Mouse (Mus musculus) stomach, embryonic 16.5 days (tissue): ENCODE results near the gene Palmd. TPM values are rescaled to one million over a fixed set of nuclear protein-coding genes. Genes with fewer than 3 reads are reported as not detected.

Experiments
- ATAC-seq: fragments of 200-750 bp; cut with Nextera tagmentation; 2 replicates; pipeline ENCODE4 v1.8.0; 2017; ENCODE audit warnings: moderate number of reproducible peaks, moderate TSS enrichment; ENCODE audit not compliant: insufficient read depth, low FRiP score
- H3K27ac ChIP-seq: fragments of 300-500 bp; sonication (generic); 2 replicates; pipeline ENCODE4 v1.5.1; 2014; ENCODE audit warnings: low read length
- H3K27me3 ChIP-seq: fragments of 300-500 bp; sonication (generic); 2 replicates; pipeline ENCODE4 v1.6.1; 2014; ENCODE audit warnings: low read length, control low read depth, mixed read lengths; ENCODE audit not compliant: control insufficient read depth, insufficient read depth
- H3K36me3 ChIP-seq: fragments of 300-500 bp; sonication (generic); 2 replicates; pipeline ENCODE4 v1.6.1; 2014; ENCODE audit warnings: low read length; ENCODE audit not compliant: control insufficient read depth, insufficient read depth
- H3K4me1 ChIP-seq: fragments of 300-500 bp; sonication (generic); 2 replicates; pipeline ENCODE4 v1.6.1; 2014; ENCODE audit warnings: low read length, control low read depth, mixed read lengths; ENCODE audit not compliant: control insufficient read depth, insufficient read depth
- H3K4me2 ChIP-seq: fragments of 300-500 bp; sonication (generic); 2 replicates; pipeline ENCODE4 v1.6.1; 2014; ENCODE audit warnings: low read depth, low read length, mixed read lengths
- H3K4me3 ChIP-seq: fragments of 300-500 bp; sonication (generic); replicated peaks from 2 replicates; pipeline ENCODE4 v1.5.1; 2014; ENCODE audit warnings: mild to moderate bottlenecking, low read length
- H3K9ac ChIP-seq: fragments of 300-500 bp; sonication (generic); 2 replicates; pipeline ENCODE4 v1.6.1; 2014; ENCODE audit warnings: low read length
- H3K9me3 ChIP-seq: fragments of 300-500 bp; sonication (generic); replicated peaks from 2 replicates; pipeline ENCODE4 v1.6.1; 2016; ENCODE audit warnings: low read length, control low read depth; ENCODE audit not compliant: control insufficient read depth
- WGBS: fragments of 180-500 bp; shearing (Covaris S2); extraction: QIAGEN DNeasy Blood & Tissue Kit; methylation state at CpG from one replicate; pipeline ENCODE4 v1.1.7; 2014; 5-methylcytosine and 5-hydroxymethylcytosine counted together
- polyA plus RNA-seq: library from polyadenylated mRNA; unstranded; fragments of >200 nt; fragmentation: Nextera tagmentation; extraction: Ambion mirVana; gene quantifications from 2 replicates; pipeline ENCODE4 v1.2.1, GENCODE M21; 2015

The Palmd gene
- polyA plus RNA-seq, 1 experiment from 2014 or later = 9.5 TPM

GRCm38 (mm10) chr3:116950665-116951115 is 18.1 kb downstream of the Palmd start:
- Histone ChIP-seq H3K4me3 (no peak overlapping the region), H3K36me3 (no peaks in the 10 kb centered on the region), H3K4me1 (peaks cover 4% of the 10 kb centered on the region; the same call in 1 of the 2 replicates), H3K27ac (no peak overlapping the region), H3K27me3 (no peaks in the 10 kb centered on the region), H3K4me2 (no peak overlapping the region), H3K9me3 (no peaks in the 10 kb centered on the region), H3K9ac (no peak overlapping the region)
- peak; percentile 44; the same call in 1 of the 2 replicates for ATAC-seq
- WGBS = 68% methylated on average over 6 of the region's 6 CpGs

- Histone ChIP-seq H3K4me3 (no peak overlapping the region), H3K27ac (no peak overlapping the region), H3K4me2 (no peak overlapping the region), H3K9ac (no peak overlapping the region), H3K4me1 (peaks cover 3% of the 10 kb centered on the region; the same call in 1 of the 2 replicates), H3K27me3 (no peaks in the 10 kb centered on the region), H3K36me3 (no peaks in the 10 kb centered on the region), H3K9me3 (no peaks in the 10 kb centered on the region)
- WGBS = 82% methylated on average over 4 of the region's 4 CpGs
- no peak for ATAC-seq
These were observed 22.3 kb downstream of the Palmd start for GRCm38 (mm10) chr3:116946476-116946875.

- Histone ChIP-seq H3K9me3 (no peaks in the 10 kb centered on the region), H3K27me3 (no peaks in the 10 kb centered on the region), H3K4me1 (peaks cover 3% of the 10 kb centered on the region; the same call in 1 of the 2 replicates), H3K36me3 (no peaks in the 10 kb centered on the region), H3K4me3 (no peak overlapping the region), H3K4me2 (no peak overlapping the region), H3K9ac (no peak overlapping the region), H3K27ac (no peak overlapping the region)
- WGBS = 69% methylated on average over 4 of the region's 4 CpGs
- no peak for ATAC-seq
These were observed 25.4 kb downstream of the Palmd start for GRCm38 (mm10) chr3:116943422-116943821.

GRCm38 (mm10) chr3:116942751-116943150 is 26.0 kb downstream of the Palmd start:
- no peak for ATAC-seq
- Histone ChIP-seq H3K4me2 (no peak overlapping the region), H3K36me3 (no peaks in the 10 kb centered on the region), H3K9me3 (no peaks in the 10 kb centered on the region), H3K9ac (no peak overlapping the region), H3K4me3 (no peak overlapping the region), H3K27ac (no peak overlapping the region), H3K4me1 (peaks cover 3% of the 10 kb centered on the region; the same call in 1 of the 2 replicates), H3K27me3 (no peaks in the 10 kb centered on the region)
- 49% methylated on average over 6 of the region's 6 CpGs for WGBS

GRCm38 (mm10) chr3:116941559-116942117 is 27.1 kb downstream of the Palmd start:
- Histone ChIP-seq H3K9me3 (no peaks in the 10 kb centered on the region), H3K9ac (no peak overlapping the region), H3K36me3 (no peaks in the 10 kb centered on the region), H3K27me3 (no peaks in the 10 kb centered on the region), H3K27ac (no peak overlapping the region), H3K4me2 (no peak overlapping the region), H3K4me3 (no peak overlapping the region), H3K4me1 (peaks cover 3% of the 10 kb centered on the region; the same call in 1 of the 2 replicates)
- ATAC-seq = no peak
- 94% methylated on average over 1 of the region's 1 CpGs for WGBS

- Histone ChIP-seq H3K27ac (no peak overlapping the region), H3K9ac (no peak overlapping the region), H3K4me1 (peaks cover 3% of the 10 kb centered on the region; the same call in 1 of the 2 replicates), H3K36me3 (no peaks in the 10 kb centered on the region), H3K27me3 (no peaks in the 10 kb centered on the region), H3K9me3 (no peaks in the 10 kb centered on the region), H3K4me2 (no peak overlapping the region), H3K4me3 (no peak overlapping the region)
- no peak for ATAC-seq
- WGBS = 66% methylated on average over 10 of the region's 10 CpGs
These were observed 27.8 kb downstream of the Palmd start for GRCm38 (mm10) chr3:116940804-116941558.

- WGBS = 62% methylated on average over 4 of the region's 4 CpGs
- no peak for ATAC-seq
These were observed 31.7 kb downstream of the Palmd start for GRCm38 (mm10) chr3:116936934-116937691.

GRCm38 (mm10) chr3:116933158-116933557 is 35.6 kb downstream of the Palmd start:
- H3K4me2 ChIP-seq = no peak overlapping the region
- H3K27me3 ChIP-seq = no peaks in the 10 kb centered on the region
- no peak for ATAC-seq
- H3K9ac ChIP-seq = no peak overlapping the region
- no peaks in the 10 kb centered on the region for H3K36me3 ChIP-seq
- H3K4me3 ChIP-seq = no peak overlapping the region
- H3K27ac ChIP-seq = no peak overlapping the region
- H3K4me1 ChIP-seq = no peaks in the 10 kb centered on the region
- no peaks in the 10 kb centered on the region for H3K9me3 ChIP-seq
- WGBS = 36% methylated on average over 1 of the region's 1 CpGs

More at GRCm38 (mm10) chr3:116936934-116937691, 31.7 kb downstream of the Palmd start:
- Histone ChIP-seq H3K4me2 (no peak overlapping the region), H3K9me3 (no peaks in the 10 kb centered on the region), H3K9ac (no peak overlapping the region), H3K27me3 (no peaks in the 10 kb centered on the region), H3K4me1 (no peaks in the 10 kb centered on the region), H3K27ac (no peak overlapping the region), H3K4me3 (no peak overlapping the region), H3K36me3 (no peaks in the 10 kb centered on the region)

- no peak overlapping the region for H3K4me2 ChIP-seq
- no peaks in the 10 kb centered on the region for H3K36me3 ChIP-seq
- no peaks in the 10 kb centered on the region for H3K4me1 ChIP-seq
- H3K9ac ChIP-seq = no peak overlapping the region
- H3K27me3 ChIP-seq = no peaks in the 10 kb centered on the region
- no peak overlapping the region for H3K27ac ChIP-seq
- no peak overlapping the region for H3K4me3 ChIP-seq
- no peaks in the 10 kb centered on the region for H3K9me3 ChIP-seq
- 81% methylated on average over 4 of the region's 4 CpGs for WGBS
- no peak for ATAC-seq
These were observed 39.8 kb downstream of the Palmd start for GRCm38 (mm10) chr3:116928994-116929393.
